Mouse (Mus musculus) liver, embryonic 11.5 days (tissue): ENCODE measurements around the gene Krt17. TPM values are rescaled to one million over a fixed set of nuclear protein-coding genes. Genes with fewer than 3 reads are reported as not detected.

Source experiments
- ATAC-seq: fragments of 200-750 bp; cut with Nextera tagmentation; replicated peaks from 2 replicates; pipeline ENCODE4 v1.8.0; 2017; ENCODE audit warnings: moderate number of reproducible peaks, mild to moderate bottlenecking, moderate TSS enrichment, moderate library complexity; ENCODE audit not compliant: low FRiP score
- DNase-seq: peaks from one replicate; pipeline ENCODE4 v3.0.0-alpha.2; 2017; ENCODE audit warnings: low spot score
- H3K27ac ChIP-seq: fragments of 300-500 bp; sonication (generic); 2 replicates; pipeline ENCODE4 v1.5.1; 2014; ENCODE audit warnings: mild to moderate bottlenecking, low read depth, low read length, control low read depth
- H3K27me3 ChIP-seq: fragments of 300-500 bp; sonication (generic); replicated peaks from 2 replicates; pipeline ENCODE4 v1.6.1; 2014; ENCODE audit warnings: low read length, mixed read lengths; ENCODE audit not compliant: control insufficient read depth, insufficient read depth
- H3K36me3 ChIP-seq: fragments of 300-500 bp; sonication (generic); 2 replicates; pipeline ENCODE4 v1.6.1; 2014; ENCODE audit warnings: mild to moderate bottlenecking, low read length, moderate library complexity, mixed read lengths; ENCODE audit not compliant: control insufficient read depth, insufficient read depth
- H3K4me1 ChIP-seq: fragments of 300-500 bp; sonication (generic); replicated peaks from 2 replicates; pipeline ENCODE4 v1.6.1; 2014; ENCODE audit warnings: low read length, mixed read lengths; ENCODE audit not compliant: control insufficient read depth, insufficient read depth
- H3K4me2 ChIP-seq: fragments of 300-500 bp; sonication (generic); 2 replicates; pipeline ENCODE4 v1.6.1; 2014; ENCODE audit warnings: mild to moderate bottlenecking, control low read depth, moderate library complexity
- H3K4me3 ChIP-seq: fragments of 300-500 bp; sonication (generic); 2 replicates; pipeline ENCODE4 v1.5.1; 2014; ENCODE audit warnings: low read depth, low read length, control low read depth
- H3K9ac ChIP-seq: fragments of 300-500 bp; sonication (generic); 2 replicates; pipeline ENCODE4 v1.6.1; 2014; ENCODE audit warnings: low read depth, low read length, control low read depth
- H3K9me3 ChIP-seq: fragments of 300-500 bp; sonication (generic); 2 replicates; pipeline ENCODE4 v1.6.1; 2016; ENCODE audit warnings: low read length, inconsistent platforms, mixed read lengths; ENCODE audit not compliant: control insufficient read depth
- WGBS: fragments of 180-500 bp; shearing (Covaris S2); extraction: QIAGEN DNeasy Blood & Tissue Kit; methylation state at CpG from one replicate; pipeline ENCODE4 v1.1.7; 2014; 5-methylcytosine and 5-hydroxymethylcytosine counted together
- polyA plus RNA-seq: library from polyadenylated mRNA; unstranded; fragments of >200 nt; fragmentation: Nextera tagmentation; extraction: Ambion mirVana; gene quantifications from 2 replicates; pipeline ENCODE4 v1.2.1, GENCODE M21; 2014

Gene Krt17
- polyA plus RNA-seq, 1 experiment from 2014 or later, result 0.32 TPM

GRCm38 (mm10) chr11:100275466-100275865 lies 14.6 kb upstream of the Krt17 start:
- H3K27me3 ChIP-seq, result peaks cover 4% of the 10 kb centered on the region
- H3K36me3 ChIP-seq, result no peaks in the 10 kb centered on the region
- no peak overlapping the region for H3K27ac ChIP-seq
- no peak overlapping the region for H3K4me3 ChIP-seq
- DNase-seq (no peak), ATAC-seq (no peak)
- H3K9me3 ChIP-seq, result no peaks in the 10 kb centered on the region
- H3K9ac ChIP-seq, result no peak overlapping the region
- 68% methylated on average over 5 of the region's 5 CpGs for WGBS
- H3K4me2 ChIP-seq, result no peak overlapping the region
- no peaks in the 10 kb centered on the region for H3K4me1 ChIP-seq

GRCm38 (mm10) chr11:100274719-100275118 lies 13.9 kb upstream of the Krt17 start:
- DNase-seq (no peak), ATAC-seq (no peak)
- H3K9me3 ChIP-seq, result no peaks in the 10 kb centered on the region
- no peak overlapping the region for H3K4me2 ChIP-seq
- peaks cover 4% of the 10 kb centered on the region for H3K27me3 ChIP-seq
- H3K36me3 ChIP-seq, result no peaks in the 10 kb centered on the region
- no peak overlapping the region for H3K9ac ChIP-seq
- no peak overlapping the region for H3K27ac ChIP-seq
- WGBS, result 65% methylated on average over 7 of the region's 7 CpGs
- no peak overlapping the region for H3K4me3 ChIP-seq
- no peaks in the 10 kb centered on the region for H3K4me1 ChIP-seq

- Histone ChIP-seq H3K4me2 (no peak overlapping the region), H3K27me3 (peaks cover 4% of the 10 kb centered on the region), H3K4me3 (no peak overlapping the region), H3K4me1 (no peaks in the 10 kb centered on the region), H3K9ac (no peak overlapping the region), H3K27ac (no peak overlapping the region), H3K36me3 (no peaks in the 10 kb centered on the region), H3K9me3 (no peaks in the 10 kb centered on the region)
- WGBS, result 63% methylated on average over 1 of the region's 1 CpGs
- DNase-seq (no peak), ATAC-seq (no peak)
Measured at GRCm38 (mm10) chr11:100271878-100272277, 11.0 kb upstream of the Krt17 start.

- DNase-seq, result no peak
- Histone ChIP-seq H3K4me1 (no peaks in the 10 kb centered on the region), H3K9ac (no peak within 1 kb of the TSS), H3K36me3 (no peaks in the 10 kb centered on the region), H3K4me3 (no peak within 1 kb of the TSS), H3K27me3 (peaks cover 4% of the 10 kb centered on the region), H3K27ac (no peak within 1 kb of the TSS), H3K4me2 (no peak within 1 kb of the TSS), H3K9me3 (no peaks in the 10 kb centered on the region)
- no peak for ATAC-seq
- 81% methylated on average over 7 of the region's 7 CpGs for WGBS
Measured at GRCm38 (mm10) chr11:100269821-100270332, 9.0 kb upstream of the Krt17 start, which contains the start of gene Krt42. TSS of gene Krt42 (minus strand) at chr11:100269871.

- no peaks in the 10 kb centered on the region for H3K27me3 ChIP-seq
- 24% methylated on average over 13 of the region's 13 CpGs for WGBS
- no peaks in the 10 kb centered on the region for H3K9me3 ChIP-seq
- no peak overlapping the region for H3K9ac ChIP-seq
- no peak overlapping the region for H3K4me3 ChIP-seq
- no peaks in the 10 kb centered on the region for H3K4me1 ChIP-seq
- H3K27ac ChIP-seq, result no peak overlapping the region
- no peak for ATAC-seq
- H3K36me3 ChIP-seq, result no peaks in the 10 kb centered on the region
- H3K4me2 ChIP-seq, result no peak overlapping the region
- no peak for DNase-seq
Measured at GRCm38 (mm10) chr11:100262058-100262980, 1.5 kb upstream of the Krt17 start.

- ATAC-seq, result no peak
Measured at GRCm38 (mm10) chr11:100261235-100261605, 391 bp upstream of the Krt17 start.

GRCm38 (mm10) chr11:100259079-100259478 lies 1.8 kb downstream of the Krt17 start:
- no peaks in the 10 kb centered on the region for H3K27me3 ChIP-seq
- WGBS, result 83% methylated on average over 9 of the region's 9 CpGs
- no peaks in the 10 kb centered on the region for H3K9me3 ChIP-seq
- no peak for ATAC-seq
- H3K4me3 ChIP-seq, result no peak overlapping the region
- no peak overlapping the region for H3K9ac ChIP-seq
- H3K36me3 ChIP-seq, result no peaks in the 10 kb centered on the region
- H3K4me1 ChIP-seq, result no peaks in the 10 kb centered on the region
- no peak overlapping the region for H3K4me2 ChIP-seq
- H3K27ac ChIP-seq, result no peak overlapping the region
- DNase-seq, result no peak

More at GRCm38 (mm10) chr11:100261235-100261605, 391 bp upstream of the Krt17 start:
- WGBS, result 73% methylated on average over 9 of the region's 9 CpGs
- Histone ChIP-seq H3K9me3 (no peaks in the 10 kb centered on the region), H3K4me1 (no peaks in the 10 kb centered on the region), H3K9ac (no peak overlapping the region), H3K4me3 (no peak overlapping the region), H3K27ac (no peak overlapping the region), H3K36me3 (no peaks in the 10 kb centered on the region), H3K4me2 (no peak overlapping the region), H3K27me3 (no peaks in the 10 kb centered on the region)
- no peak for DNase-seq

GRCm38 (mm10) chr11:100257967-100258366 lies 2.9 kb downstream of the Krt17 start:
- no peaks in the 10 kb centered on the region for H3K9me3 ChIP-seq
- H3K4me2 ChIP-seq, result no peak overlapping the region
- DNase-seq (no peak), ATAC-seq (no peak)
- no peak overlapping the region for H3K27ac ChIP-seq
- no peak overlapping the region for H3K9ac ChIP-seq
- no peaks in the 10 kb centered on the region for H3K4me1 ChIP-seq
- no peak overlapping the region for H3K4me3 ChIP-seq
- H3K27me3 ChIP-seq, result no peaks in the 10 kb centered on the region
- no peaks in the 10 kb centered on the region for H3K36me3 ChIP-seq
- 88% methylated on average over 1 of the region's 1 CpGs for WGBS

GRCm38 (mm10) chr11:100255514-100255913 lies 5.3 kb downstream of the Krt17 start:
- no peak overlapping the region for H3K27ac ChIP-seq
- H3K9ac ChIP-seq, result no peak overlapping the region
- no peaks in the 10 kb centered on the region for H3K9me3 ChIP-seq
- H3K4me3 ChIP-seq, result no peak overlapping the region
- H3K4me2 ChIP-seq, result no peak overlapping the region
- ATAC-seq, result no peak
- no peaks in the 10 kb centered on the region for H3K36me3 ChIP-seq
- 76% methylated on average over 6 of the region's 6 CpGs for WGBS
- no peak for DNase-seq
- no peaks in the 10 kb centered on the region for H3K4me1 ChIP-seq
- no peaks in the 10 kb centered on the region for H3K27me3 ChIP-seq
